Mouse (Mus musculus): Measurements from ENCODE around the gene Tbl2.
A peak's percentile ranks its signal among the peaks of the same experiment; 100 is the strongest.

Tbl2 gene

GRCm38 (mm10) chr5:135187349-135188213, 38.1 kb downstream of the Tbl2 start:
- DNase-seq, result peak; percentile 46

- DNase-seq, result no peak
Observed at GRCm38 (mm10) chr5:135188214-135188554, 38.7 kb downstream of the Tbl2 start.

GRCm38 (mm10) chr5:135189281-135190022, 40.0 kb downstream of the Tbl2 start:
- no peak for DNase-seq

- DNase-seq, result peak; percentile 85
Observed at GRCm38 (mm10) chr5:135191620-135192019, 42.2 kb downstream of the Tbl2 start.

- no peak for DNase-seq
Observed at GRCm38 (mm10) chr5:135192431-135192830, 43.0 kb downstream of the Tbl2 start.

GRCm38 (mm10) chr5:135196367-135196766, 46.9 kb downstream of the Tbl2 start:
- DNase-seq, result no peak

- no peak for DNase-seq
Observed at GRCm38 (mm10) chr5:135202763-135203162, 53.3 kb downstream of the Tbl2 start.

- DNase-seq, result no peak
Observed at GRCm38 (mm10) chr5:135208197-135208596, 58.7 kb downstream of the Tbl2 start.
